Mouse (Mus musculus) liver, postnatal 0 days (tissue): Measurements from ENCODE around the gene Bpi.

Experiments used
- CTCF ChIP-seq: sonication (generic); IDR thresholded peaks from 2 replicates; pipeline ENCODE4 v1.5.1; 2016; ENCODE audit warnings: antibody characterized with exemption, low read depth
- EP300 ChIP-seq: IDR thresholded peaks from 2 replicates; pipeline ENCODE4 v1.6.1; 2016; ENCODE audit warnings: antibody characterized with exemption, low read depth, mild to moderate bottlenecking

DNA sequence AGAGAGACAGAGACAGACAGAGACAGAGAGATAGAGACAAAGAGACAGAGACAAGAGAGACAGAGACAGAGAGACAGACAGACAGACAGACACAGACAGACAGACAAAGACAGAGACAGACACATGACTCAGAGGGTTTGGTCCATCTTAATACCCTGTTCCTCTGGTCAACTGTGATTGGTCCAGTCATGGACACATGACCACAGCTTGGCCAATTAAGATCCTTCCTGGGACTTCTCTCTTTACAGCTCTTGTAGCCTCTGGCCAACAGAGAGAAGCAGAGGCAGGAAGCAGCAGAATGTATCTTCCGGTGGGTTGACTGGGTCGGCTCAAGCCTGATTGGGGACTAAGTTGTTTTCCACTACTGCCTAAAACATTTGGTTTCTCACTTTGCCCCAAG is 38.3 kb upstream of the Bpi start:
- TF ChIP-seq CTCF (no peak), EP300 (no peak)
